Mouse (Mus musculus) gastrocnemius, adult 2 months (tissue): ENCODE measurements around the gene Stac2. TPM values are rescaled to one million over a fixed set of nuclear protein-coding genes. Genes with fewer than 3 reads are reported as not detected.

ENCODE experiments used
- DNase-seq: peaks from one replicate; pipeline ENCODE4 v3.0.0; 2022
- H3K27ac ChIP-seq: fragments of 200-600 bp; 2 replicates; pipeline ENCODE4 v1.8.1; 2022; ENCODE audit warnings: mild to moderate bottlenecking
- H3K4me3 ChIP-seq: fragments of 200-600 bp; 2 replicates; pipeline ENCODE4 v1.8.1; 2022; ENCODE audit warnings: mild to moderate bottlenecking, moderate library complexity
- CTCF ChIP-seq: fragments of 200-600 bp; IDR thresholded peaks from 2 replicates; pipeline ENCODE4 v1.8.1; 2022; ENCODE audit warnings: antibody characterized with exemption, mild to moderate bottlenecking, moderate library complexity
- intact Hi-C: fragments of 180-260 bp; cut with DNase I; formaldehyde crosslinking; loops from one replicate; pipeline ENCODE4 v1.15.1; 2025
- total RNA-seq, 2 experiments: library from RNA; stranded (reverse); gene quantifications; 2 replicates each; pipeline ENCODE4 v1.2.3; 2021

Stac2 gene
- total RNA-seq, 2 experiments from 2014 or later = 0.11 TPM; not detected in 1

- no peak overlapping the region for H3K4me3 ChIP-seq
- TF ChIP-seq CTCF = peak; percentile 6; the same call in 1 of the 2 replicates
- intact Hi-C loops = no loop called here
- no peak for DNase-seq
- no peak overlapping the region for H3K27ac ChIP-seq
Observed at GRCm38 (mm10) chr11:98045596-98045995, 7.7 kb downstream of the Stac2 start.

GRCm38 (mm10) chr11:98044074-98044473, 9.2 kb downstream of the Stac2 start:
- H3K4me3 ChIP-seq = no peak overlapping the region
- TF ChIP-seq CTCF = no peak
- H3K27ac ChIP-seq = no peak overlapping the region
- intact Hi-C loops = no loop called here
- DNase-seq = no peak

- H3K4me3 ChIP-seq = no peak overlapping the region
- TF ChIP-seq CTCF = no peak
- intact Hi-C loops = no loop called here
- no peak overlapping the region for H3K27ac ChIP-seq
- DNase-seq = no peak
Observed at GRCm38 (mm10) chr11:98042741-98043140, 10.5 kb downstream of the Stac2 start.

GRCm38 (mm10) chr11:98040975-98041374, 12.3 kb downstream of the Stac2 start:
- no peak overlapping the region for H3K27ac ChIP-seq
- DNase-seq = no peak
- intact Hi-C loops = no loop called here
- no peak for TF ChIP-seq CTCF
- H3K4me3 ChIP-seq = no peak overlapping the region

GRCm38 (mm10) chr11:98037871-98038270, 15.4 kb downstream of the Stac2 start:
- no peak for TF ChIP-seq CTCF
- intact Hi-C loops = no loop called here
- Histone ChIP-seq H3K4me3 (no peak overlapping the region), H3K27ac (no peak overlapping the region)
- no peak for DNase-seq

- peak overlapping the region; percentile 65 for H3K4me3 ChIP-seq
- DNase-seq = peak; percentile 78
- intact Hi-C loops = no loop called here
- peak overlapping the region; percentile 49 for H3K27ac ChIP-seq
- no peak for TF ChIP-seq CTCF
Observed at GRCm38 (mm10) chr11:98035977-98036377, 17.3 kb downstream of the Stac2 start.

- no peak for TF ChIP-seq CTCF
- H3K27ac ChIP-seq = no peak overlapping the region
- DNase-seq = no peak
- H3K4me3 ChIP-seq = no peak overlapping the region
- intact Hi-C loops = no loop called here
Observed at GRCm38 (mm10) chr11:98034840-98035239, 18.4 kb downstream of the Stac2 start.

GRCm38 (mm10) chr11:98034061-98034460, 19.2 kb downstream of the Stac2 start:
- DNase-seq = no peak
- intact Hi-C loops = no loop called here

GRCm38 (mm10) chr11:98031443-98031770, 21.9 kb downstream of the Stac2 start:
- H3K27ac ChIP-seq = no peak overlapping the region
- intact Hi-C loops = loop anchor here (1.0 kb wide), 1 partner anchor 44 kb away; no protein-coding TSS in a partner anchor
- DNase-seq = peak; percentile 78
- H3K4me3 ChIP-seq = no peak overlapping the region
- TF ChIP-seq CTCF = peak; percentile 87

More at GRCm38 (mm10) chr11:98034061-98034460, 19.2 kb downstream of the Stac2 start:
- Histone ChIP-seq H3K27ac (no peak overlapping the region), H3K4me3 (no peak overlapping the region)
- no peak for TF ChIP-seq CTCF

GRCm38 (mm10) chr11:98030701-98031442, 22.4 kb downstream of the Stac2 start:
- DNase-seq = no peak
- intact Hi-C loops = loop anchor here (1.0 kb wide), 1 partner anchor 44 kb away; no protein-coding TSS in a partner anchor
- no peak for TF ChIP-seq CTCF
- H3K27ac ChIP-seq = no peak overlapping the region
- H3K4me3 ChIP-seq = no peak overlapping the region

GRCm38 (mm10) chr11:98027785-98028184, 25.5 kb downstream of the Stac2 start:
- peak overlapping the region; percentile 81 for H3K4me3 ChIP-seq
- peak overlapping the region; percentile 97 for H3K27ac ChIP-seq
- no peak for TF ChIP-seq CTCF

GRCm38 (mm10) chr11:98027297-98027688, 26.0 kb downstream of the Stac2 start:
- H3K27ac ChIP-seq = peak overlapping the region; percentile 97
- DNase-seq = no peak
- no peak for TF ChIP-seq CTCF
- intact Hi-C loops = loop anchor here (5.0 kb wide), 2 partner anchors 120 to 175 kb away; partner anchors contain the start of gene Cdk12
- peak overlapping the region; percentile 81 for H3K4me3 ChIP-seq

More at GRCm38 (mm10) chr11:98027785-98028184, 25.5 kb downstream of the Stac2 start:
- intact Hi-C loops = loop anchor here (5.0 kb wide), 2 partner anchors 120 to 175 kb away; partner anchors contain the start of gene Cdk12
- no peak for DNase-seq

- peak; percentile 96 for DNase-seq
- Histone ChIP-seq H3K4me3 (peak within 1 kb of the TSS; percentile 81), H3K27ac (peak within 1 kb of the TSS; percentile 97)
- intact Hi-C loops = loop anchor here (5.0 kb wide), 2 partner anchors 121 to 176 kb away; partner anchors contain the start of gene Cdk12
- TF ChIP-seq CTCF = no peak
Observed at GRCm38 (mm10) chr11:98026570-98027296, 26.5 kb downstream of the Stac2 start, which contains the start of gene Rpl19. Gene Rpl19, plus strand, starts transcription at chr11:98026710.
